Mouse (Mus musculus) intestine, embryonic 15.5 days (tissue): ENCODE data around the gene Bckdha. TPM values are rescaled to one million over a fixed set of nuclear protein-coding genes. Genes with fewer than 3 reads are reported as not detected.

Experiments used
- ATAC-seq: fragments of 200-750 bp; cut with Nextera tagmentation; 2 replicates; pipeline ENCODE4 v1.8.0; 2017; ENCODE audit warnings: moderate TSS enrichment, moderate library complexity
- H3K27ac ChIP-seq: fragments of 300-500 bp; sonication (generic); 2 replicates; pipeline ENCODE4 v1.5.1; 2015; ENCODE audit warnings: mild to moderate bottlenecking, inconsistent platforms
- H3K27me3 ChIP-seq: fragments of 300-500 bp; sonication (generic); replicated peaks from 2 replicates; pipeline ENCODE4 v1.6.1; 2015; ENCODE audit warnings: inconsistent platforms
- H3K36me3 ChIP-seq: fragments of 300-500 bp; sonication (generic); 2 replicates; pipeline ENCODE4 v1.6.1; 2015; ENCODE audit warnings: inconsistent platforms
- H3K4me1 ChIP-seq: fragments of 300-500 bp; sonication (generic); replicated peaks from 2 replicates; pipeline ENCODE4 v1.6.1; 2015; ENCODE audit warnings: inconsistent platforms
- H3K4me2 ChIP-seq: fragments of 300-500 bp; sonication (generic); replicated peaks from 2 replicates; pipeline ENCODE4 v1.6.1; 2015; ENCODE audit warnings: mild to moderate bottlenecking, inconsistent platforms
- H3K4me3 ChIP-seq: fragments of 300-500 bp; sonication (generic); replicated peaks from 2 replicates; pipeline ENCODE4 v1.5.1; 2015; ENCODE audit warnings: inconsistent platforms
- H3K9ac ChIP-seq: fragments of 300-500 bp; sonication (generic); 2 replicates; pipeline ENCODE4 v1.6.1; 2015; ENCODE audit warnings: inconsistent platforms
- H3K9me3 ChIP-seq: fragments of 300-500 bp; sonication (generic); 2 replicates; pipeline ENCODE4 v1.6.1; 2016; ENCODE audit warnings: inconsistent platforms
- WGBS: fragments of 180-500 bp; shearing (Covaris S2); methylation state at CpG from one replicate; pipeline ENCODE4 v1.1.7; 2015; 5-methylcytosine and 5-hydroxymethylcytosine counted together
- polyA plus RNA-seq: library from polyadenylated mRNA; unstranded; fragments of >200 nt; fragmentation: Nextera tagmentation; extraction: Ambion mirVana; gene quantifications from 2 replicates; pipeline ENCODE4 v1.2.1, GENCODE M21; 2015

Gene Bckdha
- polyA plus RNA-seq, 1 experiment from 2014 or later = 44.7 TPM

DNA sequence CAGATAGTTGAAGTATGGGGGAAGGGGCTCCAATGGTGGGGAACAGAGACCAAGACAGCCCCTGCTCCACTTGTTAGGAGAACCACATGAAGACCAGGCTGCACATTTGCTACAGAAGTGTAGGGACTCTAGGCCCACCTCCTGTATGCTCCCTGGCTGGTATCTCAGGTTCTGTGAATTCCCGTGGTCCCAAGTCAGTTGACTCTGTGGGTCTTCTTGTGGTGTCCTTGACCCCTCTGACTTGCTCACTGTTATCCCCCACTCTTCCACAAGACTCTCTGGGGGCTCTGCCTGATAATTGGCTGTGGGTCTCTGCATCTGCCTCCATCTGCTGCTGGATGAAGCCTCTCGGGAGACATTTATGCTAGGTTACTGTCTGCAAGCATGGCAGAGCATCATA is 67.6 kb downstream of the Bckdha start:
- H3K27ac ChIP-seq = no peak overlapping the region
- no peaks in the 10 kb centered on the region for H3K27me3 ChIP-seq
- no peaks in the 10 kb centered on the region for H3K4me1 ChIP-seq
- 78% methylated on average over 2 of the region's 2 CpGs for whole genome bisulfite sequencing
- no peak overlapping the region for H3K4me3 ChIP-seq
- ATAC-seq = no peak
- H3K36me3 ChIP-seq = no peaks in the 10 kb centered on the region
- no peak overlapping the region for H3K9ac ChIP-seq
- H3K9me3 ChIP-seq = no peaks in the 10 kb centered on the region
- H3K4me2 ChIP-seq = no peak overlapping the region

DNA sequence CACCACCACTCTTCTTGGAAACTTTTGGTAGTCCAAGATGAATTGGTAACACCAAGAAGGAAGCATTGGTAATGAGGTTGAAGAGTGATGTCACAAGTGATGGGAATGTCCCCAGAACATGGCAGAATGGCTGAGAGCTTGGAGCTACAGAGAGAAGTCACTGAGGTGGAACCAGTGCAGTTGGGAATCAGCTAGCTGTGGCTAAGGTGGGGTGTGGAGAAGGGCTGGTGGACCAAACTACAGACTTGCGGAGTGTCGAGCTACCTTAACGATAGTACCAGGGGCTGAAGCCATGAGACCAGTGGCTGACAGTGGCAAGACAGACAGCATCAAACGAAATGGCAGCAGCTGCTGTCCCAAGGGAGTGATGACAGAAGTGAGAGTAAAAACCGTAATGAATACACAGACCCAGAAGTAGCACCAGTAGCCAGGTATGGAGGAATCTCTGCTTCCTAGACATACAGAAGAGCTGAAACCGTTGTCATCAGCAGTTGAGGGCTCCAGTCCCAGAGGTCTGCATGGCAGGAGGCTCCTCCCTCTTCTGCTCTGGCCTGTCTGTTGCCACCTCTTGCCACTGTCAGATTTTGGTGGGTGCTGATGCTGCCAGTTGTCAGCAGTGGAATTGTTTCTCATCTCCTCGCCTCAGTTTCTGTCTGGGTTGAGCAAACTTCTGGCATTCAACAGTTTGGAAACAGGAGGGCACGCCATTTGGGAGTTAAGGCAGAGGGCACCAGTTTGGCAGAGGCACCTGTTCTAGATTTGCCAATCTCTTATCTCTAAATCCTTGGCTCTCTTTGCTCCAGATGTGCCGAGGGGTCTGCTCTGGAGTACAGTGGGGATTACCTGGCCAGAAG is 73.2 kb downstream of the Bckdha start:
- no peak overlapping the region for H3K4me3 ChIP-seq
- H3K9ac ChIP-seq = no peak overlapping the region
- WGBS = 76% methylated on average over 9 of the region's 9 CpGs
- no peak for ATAC-seq
- no peak overlapping the region for H3K4me2 ChIP-seq
- no peaks in the 10 kb centered on the region for H3K4me1 ChIP-seq
- no peak overlapping the region for H3K27ac ChIP-seq
- no peaks in the 10 kb centered on the region for H3K9me3 ChIP-seq
- H3K27me3 ChIP-seq = no peaks in the 10 kb centered on the region
- no peaks in the 10 kb centered on the region for H3K36me3 ChIP-seq

DNA sequence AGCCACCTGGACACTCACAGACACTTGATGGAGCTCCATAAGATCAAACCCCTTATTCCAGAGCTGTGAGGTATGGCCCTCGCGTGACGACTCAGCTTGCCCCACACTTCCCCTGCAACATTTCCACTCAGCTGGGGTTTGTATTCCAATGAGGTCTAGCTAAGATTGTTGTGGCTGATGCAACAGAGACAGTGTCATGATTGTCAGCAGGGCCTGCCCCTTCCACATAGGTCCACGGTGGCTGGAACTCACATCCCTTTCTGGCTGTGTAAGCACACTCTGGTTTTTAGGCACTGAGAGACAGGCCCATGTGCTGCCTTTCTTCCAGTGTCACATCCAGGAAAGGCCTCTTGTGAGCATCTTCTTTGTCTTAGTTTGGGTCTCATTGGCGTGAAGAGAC is 74.1 kb downstream of the Bckdha start:
- Histone ChIP-seq H3K27ac (no peak overlapping the region), H3K4me3 (no peak overlapping the region), H3K9me3 (no peaks in the 10 kb centered on the region), H3K36me3 (no peaks in the 10 kb centered on the region), H3K4me2 (no peak overlapping the region), H3K9ac (no peak overlapping the region), H3K27me3 (no peaks in the 10 kb centered on the region), H3K4me1 (no peaks in the 10 kb centered on the region)
- 83% methylated on average over 5 of the region's 5 CpGs for WGBS
- no peak for ATAC-seq

DNA sequence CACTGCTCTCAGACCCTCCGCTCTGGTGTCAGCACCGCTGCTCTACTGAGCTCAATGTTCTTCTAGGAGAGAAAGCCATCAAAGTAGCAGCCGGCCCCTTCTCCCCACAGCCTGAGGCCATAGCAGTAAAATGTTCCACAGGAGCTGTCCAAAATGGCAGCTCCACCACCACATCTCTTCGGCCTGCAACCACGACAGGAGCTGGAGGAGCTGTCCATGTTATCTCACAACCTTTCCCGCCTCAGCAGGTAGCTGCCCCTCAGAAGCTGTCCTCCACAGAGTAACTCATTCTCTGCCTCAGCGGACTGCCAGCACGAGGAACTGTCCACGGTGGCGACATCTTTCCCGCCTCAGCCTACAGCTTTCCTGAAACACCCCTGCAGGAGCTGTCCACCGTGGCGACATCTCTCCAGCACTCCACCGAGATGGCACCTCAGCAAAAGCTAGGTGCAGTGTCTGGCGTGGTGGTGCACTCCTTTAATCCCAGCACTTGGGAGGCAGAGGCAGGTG is 76.4 kb downstream of the Bckdha start:
- Histone ChIP-seq H3K36me3 (no peaks in the 10 kb centered on the region), H3K27ac (no peak overlapping the region), H3K4me2 (no peak overlapping the region), H3K9me3 (no peaks in the 10 kb centered on the region), H3K4me3 (no peak overlapping the region), H3K4me1 (no peaks in the 10 kb centered on the region), H3K27me3 (no peaks in the 10 kb centered on the region), H3K9ac (no peak overlapping the region)
- ATAC-seq = no peak
- 87% methylated on average over 15 of the region's 15 CpGs for WGBS

Other genes starting within 250 kb of the Bckdha start
- 0.45 TPM in 1 of 2 replicates, not detected in the other for gene Cxcl17, start 246.1 kb downstream of the Bckdha start, polyA plus RNA-seq
- 31.4 and 32.3 TPM in 2 replicates for gene Ceacam1, start 181.4 kb downstream of the Bckdha start, polyA plus RNA-seq
- gene Ceacam2, start 119.1 kb downstream of the Bckdha start, polyA plus RNA-seq = 0.10 and 0.18 TPM in 2 replicates
- gene Erich4, start 43.1 kb downstream of the Bckdha start, polyA plus RNA-seq = 13.3 and 19.0 TPM in 2 replicates
- 38.4 and 43.4 TPM in 2 replicates for gene Dmac2, start 39.6 kb downstream of the Bckdha start, polyA plus RNA-seq
- 7.1 and 8.6 TPM in 2 replicates for gene B3gnt8, start 32.3 kb downstream of the Bckdha start, polyA plus RNA-seq
- 80.5 and 87.7 TPM in 2 replicates for gene Exosc5, start 183 bp upstream of the Bckdha start, polyA plus RNA-seq
- 1.9 and 2.4 TPM in 2 replicates for gene Tmem91, start 16.2 kb upstream of the Bckdha start, polyA plus RNA-seq
- 22.4 and 23.7 TPM in 2 replicates for gene B9d2, start 21.8 kb upstream of the Bckdha start, polyA plus RNA-seq
- gene Tgfb1, start 28.0 kb upstream of the Bckdha start, polyA plus RNA-seq = 2.3 and 2.5 TPM in 2 replicates
- 18.5 and 19.3 TPM in 2 replicates for gene Ccdc97, start 60.1 kb upstream of the Bckdha start, polyA plus RNA-seq
- 43.9 and 51.5 TPM in 2 replicates for gene Hnrnpul1, start 95.8 kb upstream of the Bckdha start, polyA plus RNA-seq
- gene Axl, start 129.7 kb upstream of the Bckdha start, polyA plus RNA-seq = 69.8 and 71.5 TPM in 2 replicates
- 33.2 and 35.9 TPM in 2 replicates for gene Cyp2s1, start 157.9 kb upstream of the Bckdha start, polyA plus RNA-seq
- gene Cyp2b10, start 238.6 kb upstream of the Bckdha start, polyA plus RNA-seq = not detected in 2 replicates